Mouse (Mus musculus) neutrophil, adult 59 days (primary cell): ENCODE measurements around the gene Fkbp14. TPM values are rescaled to one million over a fixed set of nuclear protein-coding genes. Genes with fewer than 3 reads are reported as not detected.

Experiments
- total RNA-seq, 2 experiments: library from RNA; stranded (reverse); gene quantifications; 1 replicate in 1 of 2; 2 replicates in 1 of 2; pipeline ENCODE4 v1.2.4; 2023

Gene Fkbp14
- under 1 TPM; 0.22 to 0.44 TPM for total RNA-seq

DNA sequence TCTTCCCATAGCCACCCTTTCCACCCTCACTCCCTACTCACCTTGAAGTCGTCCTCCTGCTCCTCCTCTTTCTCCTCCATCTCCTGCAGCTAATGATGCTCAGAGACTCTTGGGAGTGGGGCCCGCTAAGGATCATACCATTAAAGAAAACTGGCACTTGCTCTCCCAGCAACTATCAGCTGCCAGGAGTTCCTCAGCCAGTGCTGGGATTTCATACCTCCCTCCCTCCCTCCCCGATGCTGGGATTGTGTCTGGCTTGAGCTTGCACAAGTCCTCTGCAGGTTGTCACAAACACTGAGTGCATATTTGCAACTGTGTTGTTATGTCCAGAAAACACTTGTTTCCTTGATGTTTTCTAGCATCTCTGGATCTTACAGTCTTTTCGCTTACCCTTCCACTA, at the start of gene Fkbp14:
Fkbp14 (minus strand) TSS at position 101 of the 400 bp plus-strand sequence.

GRCm38 (mm10) chr6:54594469-54595329, 2.4 kb downstream of the Fkbp14 start, which contains the start of gene Plekha8:
Gene Plekha8, plus strand, starts transcription at chr6:54595111.

GRCm38 (mm10) chr6:54565665-54566545, 31.2 kb downstream of the Fkbp14 start, which contains the start of gene Scrn1:
Gene Scrn1, minus strand, starts transcription at chr6:54566489.

Other genes with a start within 250 kb of the Fkbp14 start
- not detected for gene Wipf3, start 167.7 kb downstream of the Fkbp14 start, total RNA-seq
- not detected for gene Scrn1, start 30.8 kb downstream of the Fkbp14 start, total RNA-seq
- 1 to 10 TPM; 4.0 to 4.5 TPM for gene Plekha8, start 2.2 kb downstream of the Fkbp14 start, total RNA-seq
- 1 to 10 TPM; 3.2 to 4.2 TPM for gene Mturn, start 84.3 kb upstream of the Fkbp14 start, total RNA-seq
- 10 to 100 TPM; 29.4 to 36.7 TPM for gene Znrf2, start 219.6 kb upstream of the Fkbp14 start, total RNA-seq